Mouse (Mus musculus) embryonic fibroblast, embryonic 13.5 days (primary cell): ENCODE data around the gene Glb1.

ENCODE experiments used
- CTCF ChIP-seq: IDR thresholded peaks from 2 replicates; pipeline ENCODE4 v1.5.1; 2011; ENCODE audit warnings: mild to moderate bottlenecking, control low read depth, low read length, moderate library complexity, borderline replicate concordance; ENCODE audit not compliant: insufficient read depth
- POLR2A ChIP-seq: IDR thresholded peaks from 2 replicates; pipeline ENCODE4 v1.6.1; 2011; ENCODE audit warnings: low read depth, mild to moderate bottlenecking, control low read depth, low read length, moderate library complexity

GRCm38 (mm10) chr9:114377168-114377567, 23.7 kb upstream of the Glb1 start:
- no peak for TF ChIP-seq POLR2A
- TF ChIP-seq CTCF, result no peak
